Mouse (Mus musculus) urinary bladder, postnatal 4 days (tissue): Measurements from ENCODE around the gene Nsd1.
"Not testable (repeated sequence)": the region's sequence is repeated elsewhere in the genome, so short reads cannot be mapped to it uniquely, and the experiment has no call there.

ENCODE experiments used
- DNase-seq, 2 experiments: peaks; one replicate each; pipeline ENCODE4 v3.0.0; 2021 to 2022; ENCODE audit warnings: low spot score in 2 of 2

The Nsd1 gene

DNA sequence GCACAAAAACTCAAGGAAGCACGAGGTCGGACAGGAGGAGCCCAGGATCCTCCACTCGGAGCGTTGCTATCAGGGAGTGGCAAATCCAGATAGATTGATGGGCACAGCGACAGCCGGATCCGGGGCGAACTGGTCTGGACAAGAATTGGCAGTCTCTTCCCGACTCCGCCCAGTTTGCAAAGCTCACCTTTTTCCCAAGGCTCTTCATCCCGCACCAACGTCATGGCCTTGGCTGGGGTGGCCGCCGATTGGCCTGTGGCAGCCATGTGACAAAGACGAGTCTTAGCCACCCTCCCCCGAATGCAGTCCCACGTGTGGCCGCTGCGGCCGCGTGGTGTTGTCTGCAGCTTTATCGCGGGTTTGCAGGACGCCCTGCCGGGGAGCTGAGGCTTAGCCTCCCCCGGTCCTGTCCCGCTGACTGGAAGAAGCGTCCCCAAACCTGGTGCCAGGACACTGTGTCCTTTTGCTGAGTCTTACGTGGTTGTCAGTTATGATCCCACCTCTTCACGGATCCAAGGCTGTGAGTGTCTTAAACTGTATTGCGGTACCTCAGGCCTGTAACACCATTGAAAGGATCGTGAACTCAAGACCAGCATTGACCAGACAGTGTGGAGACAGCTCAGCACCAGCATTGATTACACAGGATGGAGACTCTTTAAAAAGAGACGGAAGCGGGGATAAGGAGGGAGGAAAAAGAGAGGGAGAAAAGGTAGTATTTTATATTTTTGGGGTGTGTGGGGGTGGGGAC is 19.3 kb upstream of the Nsd1 start:
- peak; percentile 94 for DNase-seq

GRCm38 (mm10) chr13:55191535-55191934 is 18.0 kb upstream of the Nsd1 start:
- DNase-seq = no peak

- DNase-seq = not testable (repeated sequence)
These were observed 6.8 kb upstream of the Nsd1 start for GRCm38 (mm10) chr13:55202758-55203157.

DNA sequence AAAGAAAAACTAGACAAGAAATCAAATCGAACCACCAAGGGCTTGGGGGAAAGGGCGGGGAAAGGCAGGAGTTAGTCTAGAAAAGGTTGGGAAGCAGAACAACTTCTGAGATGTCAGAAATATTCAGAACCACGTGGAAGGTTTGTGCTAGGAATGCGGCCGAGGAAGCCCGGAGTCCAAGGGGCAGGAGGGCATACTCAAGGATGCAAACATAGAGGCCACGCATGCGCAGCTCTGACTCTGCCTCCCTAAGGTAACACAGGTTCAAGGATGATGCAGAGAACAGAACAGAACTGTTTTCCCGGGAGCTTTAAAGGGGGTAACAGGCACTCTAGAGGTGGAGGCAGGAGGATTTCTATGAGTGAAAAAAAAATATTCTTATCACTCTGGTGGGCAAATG is 5.8 kb upstream of the Nsd1 start:
- no peak for DNase-seq

DNA sequence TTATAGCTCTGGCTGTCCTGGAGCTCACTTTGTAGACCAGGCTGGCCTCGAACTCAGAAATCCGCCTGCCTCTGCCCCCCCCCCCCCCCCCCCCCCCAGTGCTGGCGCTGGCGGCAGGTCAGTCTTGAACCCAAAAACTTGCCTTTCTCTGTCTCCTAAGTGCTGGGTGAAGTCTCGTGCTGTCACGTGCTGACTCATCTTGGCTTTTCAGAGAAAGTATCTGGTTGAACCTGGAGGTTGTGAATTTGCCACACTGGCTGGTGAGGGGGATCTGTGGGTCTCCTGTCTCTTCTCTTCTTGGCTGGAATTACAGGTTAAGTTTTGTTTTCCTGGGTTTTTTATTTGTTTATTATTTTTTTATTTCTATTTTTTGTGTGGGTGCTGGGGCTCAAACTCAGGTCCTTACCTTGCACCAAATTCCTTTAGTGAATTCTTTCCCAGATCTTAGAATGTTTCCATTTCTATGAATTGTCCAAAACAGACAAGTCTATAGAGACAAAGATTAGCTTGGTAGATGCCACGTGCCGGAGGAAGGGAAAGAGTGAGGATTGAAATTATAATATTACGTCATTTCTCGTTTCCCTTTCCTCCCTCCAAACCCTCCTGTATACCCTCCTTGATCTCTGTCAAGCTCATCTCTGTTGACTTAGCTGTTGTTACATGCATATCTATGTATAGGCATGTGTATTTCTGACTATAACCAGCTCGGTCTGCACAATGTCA is 4.8 kb upstream of the Nsd1 start:
- no peak for DNase-seq

DNA sequence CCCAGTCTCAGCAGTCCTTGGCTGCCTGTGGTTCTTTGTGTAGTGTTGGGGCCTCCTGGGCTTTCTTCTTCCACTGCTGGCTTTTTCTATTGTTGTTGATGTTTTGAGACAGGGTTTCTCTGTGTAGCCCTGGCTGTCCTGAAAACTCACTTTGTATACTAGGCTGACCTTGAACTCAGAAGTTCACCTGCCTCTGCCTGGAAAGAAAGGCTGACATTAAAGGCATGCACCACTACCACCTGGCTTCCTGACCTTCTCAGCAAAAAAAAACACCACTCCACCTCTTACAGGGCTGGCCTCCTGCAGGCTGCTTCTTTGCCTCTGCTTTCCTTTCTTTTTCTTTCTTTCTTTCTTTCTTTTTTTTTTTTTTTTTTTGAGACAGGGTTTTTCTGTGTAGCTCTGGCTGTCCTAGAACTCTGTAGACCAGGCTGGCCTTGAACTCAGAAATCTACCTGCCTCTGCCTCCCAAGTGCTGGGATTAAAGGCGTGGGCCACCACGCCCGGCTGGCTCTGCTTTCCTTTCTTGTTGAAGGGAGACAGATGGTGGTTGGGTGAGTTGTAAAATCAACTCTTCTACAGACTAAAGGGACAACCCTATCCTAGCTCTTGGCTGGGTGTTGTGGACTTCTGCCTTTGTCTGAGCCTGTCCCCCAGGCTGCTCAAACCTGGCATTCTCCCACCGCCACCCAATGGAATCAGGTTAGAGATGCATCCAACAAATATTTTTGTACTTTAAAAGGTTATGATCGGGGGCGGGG is 4.0 kb upstream of the Nsd1 start:
- DNase-seq = no peak

DNA sequence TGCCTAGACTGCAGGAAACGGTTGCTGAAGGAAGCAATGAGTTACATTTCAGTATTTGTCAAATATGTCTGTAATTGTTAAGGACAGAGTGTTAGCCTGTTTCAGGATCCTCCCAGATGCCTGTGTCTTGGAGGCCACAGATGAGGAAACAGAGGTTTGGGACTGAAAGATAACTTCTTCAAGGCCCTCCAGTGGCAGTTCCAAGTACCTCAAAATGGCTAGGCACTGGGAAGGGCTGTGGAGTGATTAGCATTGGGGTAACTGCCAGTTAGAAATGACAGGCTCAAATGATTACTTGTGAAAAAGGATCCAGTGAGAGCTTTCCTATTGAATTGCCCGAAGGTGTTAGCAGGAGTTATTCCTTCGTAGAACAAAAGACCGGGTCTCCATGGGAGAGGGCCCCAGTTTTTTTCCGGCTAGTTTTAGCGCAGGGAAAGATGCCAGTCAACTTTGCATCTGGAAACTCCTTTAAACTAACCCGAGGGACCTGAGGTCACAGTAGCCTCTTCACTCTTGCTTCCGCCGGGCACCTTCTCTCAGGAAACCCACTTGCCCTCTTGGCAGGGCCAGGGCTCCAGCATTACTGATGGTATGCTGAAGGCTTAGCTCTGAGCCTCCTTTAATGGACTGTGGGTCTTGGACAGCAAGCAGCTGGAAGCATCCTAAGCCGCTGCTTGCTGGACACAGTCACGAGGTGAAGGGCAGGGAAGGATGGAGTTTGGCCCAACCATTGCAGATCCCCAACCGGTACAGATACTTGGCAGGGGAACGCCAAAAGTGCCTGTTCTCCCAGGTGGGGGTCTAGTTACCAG is 539 bp upstream of the Nsd1 start:
- no peak for DNase-seq

DNA sequence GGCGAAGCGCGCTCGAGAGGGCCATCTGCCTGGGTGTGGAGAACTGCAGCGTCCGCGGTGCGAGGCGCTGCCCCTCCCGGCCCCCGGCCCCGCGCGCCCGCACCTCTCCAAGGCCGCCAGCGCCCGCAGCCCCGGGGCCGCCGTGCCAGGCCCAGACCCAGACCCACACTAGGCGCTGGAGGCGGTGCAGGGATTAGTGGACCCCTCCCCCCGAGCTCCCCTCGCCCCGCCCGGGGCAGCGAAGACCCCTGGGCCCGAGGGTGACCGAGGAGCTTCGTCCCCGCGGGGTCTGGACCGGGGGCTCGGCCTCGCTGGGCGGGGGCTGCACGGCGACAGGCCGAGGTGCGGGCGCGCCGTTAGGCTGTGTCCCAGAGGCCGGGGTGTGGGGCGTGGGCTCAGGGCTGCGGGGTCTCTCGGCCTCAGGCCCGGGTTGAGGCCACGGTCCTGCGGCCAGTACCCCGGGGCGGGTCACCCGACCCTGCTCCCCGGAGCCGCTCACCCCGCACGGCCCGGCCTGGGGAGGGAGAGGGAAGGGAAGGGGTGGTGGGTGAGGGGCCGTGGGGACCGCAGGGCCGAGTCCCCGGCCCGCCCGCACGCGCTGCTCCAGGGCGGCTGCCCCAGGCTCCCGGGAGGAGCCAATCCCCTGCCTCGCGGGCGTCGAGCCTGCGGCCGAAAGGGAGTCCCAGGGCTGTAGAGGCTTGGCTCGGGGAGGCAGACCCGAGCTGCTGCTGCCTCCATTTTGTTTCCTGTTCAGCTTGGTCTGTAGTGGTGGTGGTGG is 800 bp downstream of the Nsd1 start:
- DNase-seq = peak; percentile 71 to 72

DNA sequence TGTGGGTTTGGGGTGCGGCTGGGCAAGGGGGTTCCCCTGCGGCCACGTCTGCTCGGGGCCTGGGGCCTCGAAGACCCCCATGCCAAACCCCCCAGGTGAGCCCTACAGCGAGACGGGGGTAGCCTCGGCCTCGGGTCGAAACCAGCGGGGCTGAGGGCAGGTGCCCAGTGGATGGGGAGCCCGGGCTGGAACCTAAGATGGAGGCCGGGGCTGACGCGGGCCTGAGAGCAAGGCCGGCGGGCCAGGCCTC is 1.3 kb downstream of the Nsd1 start:
- DNase-seq = no peak

GRCm38 (mm10) chr13:55211221-55212010 is 1.8 kb downstream of the Nsd1 start:
- DNase-seq = peak; percentile 86 to 88

GRCm38 (mm10) chr13:55212011-55212360 is 2.4 kb downstream of the Nsd1 start:
- DNase-seq = peak in 1 of 2 experiments; percentile 64

- DNase-seq = peak; percentile 66 to 73
These were observed 3.0 kb downstream of the Nsd1 start for GRCm38 (mm10) chr13:55212361-55213137.

DNA sequence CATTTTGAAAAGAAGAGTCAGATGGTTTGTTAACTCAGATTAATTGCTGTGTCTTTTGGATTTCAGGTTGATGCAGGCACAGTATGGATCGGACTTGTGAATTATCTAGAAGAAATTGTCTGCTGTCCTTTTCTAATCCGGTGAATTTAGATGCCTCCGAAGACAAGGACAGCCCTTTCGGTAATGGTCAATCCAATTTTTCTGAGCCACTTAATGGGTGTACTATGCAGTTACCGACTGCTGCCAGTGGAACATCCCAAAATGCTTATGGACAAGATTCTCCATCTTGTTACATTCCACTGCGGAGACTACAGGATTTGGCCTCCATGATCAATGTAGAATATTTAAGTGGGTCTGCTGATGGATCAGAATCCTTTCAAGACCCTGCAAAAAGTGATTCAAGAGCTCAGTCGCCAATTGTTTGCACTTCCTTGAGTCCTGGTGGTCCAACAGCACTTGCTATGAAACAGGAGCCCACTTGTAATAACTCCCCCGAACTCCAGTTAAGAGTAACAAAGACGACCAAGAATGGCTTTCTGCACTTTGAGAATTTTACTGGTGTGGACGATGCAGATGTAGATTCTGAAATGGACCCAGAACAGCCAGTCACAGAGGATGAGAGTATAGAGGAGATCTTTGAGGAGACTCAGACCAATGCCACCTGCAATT is 3.7 kb downstream of the Nsd1 start:
- DNase-seq = no peak

GRCm38 (mm10) chr13:55224364-55224763 is 14.8 kb downstream of the Nsd1 start:
- no peak for DNase-seq

GRCm38 (mm10) chr13:55230701-55231100 is 21.1 kb downstream of the Nsd1 start:
- DNase-seq = no peak

DNA sequence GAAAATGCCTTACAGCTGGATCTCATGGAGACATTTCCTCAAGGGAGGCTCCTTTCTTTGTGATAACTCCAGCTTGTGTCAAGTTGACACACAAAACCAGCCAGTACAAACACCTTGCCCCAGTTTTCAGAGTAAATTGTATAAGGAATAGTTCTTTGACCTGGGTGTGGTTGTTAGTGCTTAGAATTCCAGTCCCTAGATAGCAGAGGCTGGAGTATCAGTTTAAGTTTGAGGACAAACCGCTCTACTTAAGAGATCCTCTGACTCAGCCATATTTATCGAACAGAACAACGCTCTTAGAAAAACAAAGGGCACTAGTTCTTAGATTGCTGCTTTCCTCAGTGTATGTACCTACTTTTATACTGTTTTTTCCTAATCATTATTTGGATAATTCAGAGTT is 33.6 kb downstream of the Nsd1 start:
- no peak for DNase-seq

GRCm38 (mm10) chr13:55247293-55248030 is 37.9 kb downstream of the Nsd1 start:
- no peak for DNase-seq

DNA sequence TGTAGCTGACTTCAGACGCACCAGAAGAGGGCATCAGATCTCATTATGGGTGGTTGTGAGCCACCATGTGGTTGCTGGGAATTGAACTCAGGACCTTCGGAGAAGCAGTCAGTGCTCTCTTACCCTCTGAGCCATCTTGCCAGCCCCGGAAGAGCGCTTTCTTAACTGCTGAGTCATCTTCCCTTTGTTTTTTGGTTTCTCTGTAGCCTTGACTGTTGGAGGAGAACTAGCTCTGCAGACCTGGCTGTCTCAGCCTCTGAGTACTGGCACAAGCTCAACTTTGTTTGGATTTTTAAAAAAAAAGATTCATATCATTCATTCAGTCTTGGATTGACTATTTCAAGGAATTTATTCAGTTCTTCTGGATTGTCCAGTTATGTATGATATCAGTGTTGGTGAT is 39.7 kb downstream of the Nsd1 start:
- no peak for DNase-seq
